In the genomic region with DNA sequence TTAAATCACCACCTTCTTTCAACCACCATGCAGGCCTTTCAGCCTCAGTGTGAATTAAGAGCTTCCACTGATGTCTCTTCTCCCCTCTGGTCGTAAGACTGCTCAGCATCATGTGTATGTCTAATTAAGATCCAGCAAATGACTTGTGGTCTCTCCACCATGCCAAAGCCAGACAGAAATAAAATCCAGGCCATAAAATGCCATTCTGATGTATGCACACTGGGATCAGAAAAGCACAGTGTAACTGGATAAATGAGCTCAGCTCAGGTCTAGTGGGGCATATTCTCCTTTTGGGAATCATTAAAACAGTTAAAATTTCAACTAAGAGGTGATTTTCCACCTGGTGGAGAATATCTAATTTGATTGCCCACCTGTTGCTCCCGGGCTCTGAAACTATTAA, we compare ENCODE assay signal across 22 mouse cellular contexts.
"Had no signal": no experiment of that assay in that cellular context is flagged by ENCODE, and none has a peak within 500 bp of the region (broad histone marks: within the 10 kb centered on the region; RNA-seq: fewer than 3 reads in every experiment).

No protein-coding gene starts in this region.

- H3K4me2 ChIP-seq: intestine, embryonic 15.5 days; liver, embryonic 12.5 days; liver, embryonic 15.5 days; lung, embryonic 15.5 days; midbrain, embryonic 13.5 days; stomach, embryonic 15.5 days had no signal

- H3K4me1 ChIP-seq: intestine, embryonic 15.5 days; liver, embryonic 12.5 days; liver, embryonic 15.5 days; megakaryocyte, embryonic 14.5 days; midbrain, embryonic 13.5 days had no signal

- ATAC-seq: intestine, embryonic 15.5 days; liver, embryonic 12.5 days; midbrain, embryonic 13.5 days; midbrain, embryonic 16.5 days had no signal

- H3K36me3 ChIP-seq: intestine, embryonic 15.5 days; liver, embryonic 12.5 days; liver, embryonic 15.5 days; lung, embryonic 15.5 days; midbrain, embryonic 10.5 days; midbrain, embryonic 13.5 days; stomach, embryonic 15.5 days had no signal

- H3K27ac ChIP-seq: intestine, embryonic 15.5 days; layer of hippocampus, adult 2 months; liver, embryonic 12.5 days; liver, embryonic 15.5 days; lung, embryonic 15.5 days; midbrain, embryonic 10.5 days; midbrain, embryonic 13.5 days; stomach, embryonic 15.5 days had no signal

- H3K27me3 ChIP-seq: intestine, embryonic 15.5 days; liver, embryonic 12.5 days; liver, embryonic 15.5 days; lung, embryonic 15.5 days; megakaryocyte, embryonic 14.5 days; midbrain, embryonic 13.5 days; stomach, embryonic 15.5 days had no signal

- H3K9me3 ChIP-seq: intestine, embryonic 15.5 days; liver, embryonic 12.5 days; liver, embryonic 15.5 days; lung, embryonic 15.5 days; midbrain, embryonic 10.5 days; midbrain, embryonic 13.5 days; stomach, embryonic 15.5 days had no signal

- H3K9ac ChIP-seq: intestine, embryonic 15.5 days; liver, embryonic 12.5 days; liver, embryonic 15.5 days; lung, embryonic 15.5 days; midbrain, embryonic 13.5 days; stomach, embryonic 15.5 days had no signal

- H3K4me3 ChIP-seq: intestine, embryonic 15.5 days; layer of hippocampus, adult 2 months; liver, embryonic 12.5 days; liver, embryonic 15.5 days; lung, embryonic 15.5 days; megakaryocyte, embryonic 14.5 days; midbrain, embryonic 10.5 days; midbrain, embryonic 13.5 days; myocyte; stomach, embryonic 15.5 days had no signal

- DNase-seq: kidney, adult 11 months; kidney, postnatal 14 days; layer of hippocampus, adult 9-11 months; liver; lung, adult 18-20 months; lung, postnatal 10 days; lung, postnatal 36 days; retina, postnatal 1 day; right cerebral cortex, postnatal 25 days; spleen, adult 18-20 months; thymus, postnatal 25 days had no signal
